Mouse (Mus musculus): ENCODE results near the gene Stx6. TPM values are rescaled to one million over a fixed set of nuclear protein-coding genes. Genes with fewer than 3 reads are reported as not detected.
A peak's percentile ranks its signal among the peaks of the same experiment; 100 is the strongest.

The Stx6 gene
- 26.0 TPM for polyA plus RNA-seq (2012; fragmentation: generic; extraction: Trizol)

GRCm38 (mm10) chr1:155158141-155158969 lies at the start of gene Stx6:
Gene Stx6, plus strand, starts transcription at chr1:155158715.
- Histone ChIP-seq H3K27me3 (ENCODE audit: control insufficient read depth, insufficient read depth, insufficient read length) (no peaks in the 10 kb centered on the region), H3K4me3 (peak within 1 kb of the TSS; percentile 29), H3K36me3 (ENCODE audit: control insufficient read depth, insufficient read depth) (no peaks in the 10 kb centered on the region), H3ac (ENCODE audit: control insufficient read depth, insufficient read length) (peak within 1 kb of the TSS; percentile 45), H3K4me2 (ENCODE audit: low read depth) (peak within 1 kb of the TSS; percentile 84), H3K79me2 (ENCODE audit: control insufficient read depth, insufficient read depth) (peaks cover 20% of the 10 kb centered on the region)
- TF ChIP-seq USF1 (IDR thresholded peaks at IDR 0.05; ENCODE audit: low read depth): peak; percentile 99
- TF ChIP-seq CEBPB (IDR thresholded peaks at IDR 0.05; ENCODE audit: insufficient read depth, poor library complexity, severe bottlenecking): no peak
- TF ChIP-seq MYOD1 (IDR thresholded peaks at IDR 0.05; ENCODE audit: control insufficient read depth in 1 of 3, insufficient read length in 2 of 3, low read depth in 2 of 3): no peak
- no peak for TF ChIP-seq REST (IDR thresholded peaks at IDR 0.05; ENCODE audit: insufficient read depth, insufficient read length)
- peak in 1 of 3 experiments; percentile 1 for TF ChIP-seq MYOG (IDR thresholded peaks at IDR 0.05; ENCODE audit: control insufficient read depth in 1 of 3, insufficient read depth in 1 of 3, insufficient read length in 2 of 3, low read depth in 2 of 3)
- peak; percentile 62 for TF ChIP-seq SRF (IDR thresholded peaks at IDR 0.05; ENCODE audit: control insufficient read depth, insufficient read length, low read depth)
- no peak for TF ChIP-seq E2F4 (IDR thresholded peaks at IDR 0.05; ENCODE audit: insufficient read depth)
- TF ChIP-seq POLR2A (IDR thresholded peaks at IDR 0.05; ENCODE audit: insufficient read length, low read depth): peak; percentile 88
- no peak for TF ChIP-seq TCF3 (IDR thresholded peaks at IDR 0.05; ENCODE audit: insufficient read length, low read depth)
- TF ChIP-seq POLR2AphosphoS2 (IDR thresholded peaks at IDR 0.05; ENCODE audit: insufficient read length, low read depth): peak; percentile 65
- TF ChIP-seq TCF12 (IDR thresholded peaks at IDR 0.05; ENCODE audit: insufficient read depth, poor library complexity, severe bottlenecking): no peak
- TF ChIP-seq MAX (IDR thresholded peaks at IDR 0.05; ENCODE audit: low read depth): no peak

GRCm38 (mm10) chr1:155109387-155110350 lies 48.8 kb upstream of the Stx6 start:
- Histone ChIP-seq H3K79me2 (ENCODE audit: control insufficient read depth, insufficient read depth) (no peaks in the 10 kb centered on the region), H3K4me3 (peak overlapping the region; percentile 14), H3K27me3 (ENCODE audit: control insufficient read depth, insufficient read depth, insufficient read length) (no peaks in the 10 kb centered on the region), H3K36me3 (ENCODE audit: control insufficient read depth, insufficient read depth) (no peaks in the 10 kb centered on the region), H3K4me2 (ENCODE audit: low read depth) (peak overlapping the region; percentile 93), H3ac (ENCODE audit: control insufficient read depth, insufficient read length) (no peak overlapping the region)
- peak; percentile 93 for TF ChIP-seq SRF (IDR thresholded peaks at IDR 0.05; ENCODE audit: control insufficient read depth, insufficient read length, low read depth)
- peak in 2 of 3 experiments; percentile 50 to 76 for TF ChIP-seq MYOD1 (IDR thresholded peaks at IDR 0.05; ENCODE audit: control insufficient read depth in 1 of 3, insufficient read length in 2 of 3, low read depth in 2 of 3)
- TF ChIP-seq MAX (IDR thresholded peaks at IDR 0.05; ENCODE audit: low read depth): no peak
- peak in 2 of 3 experiments; percentile 71 to 74 for TF ChIP-seq MYOG (IDR thresholded peaks at IDR 0.05; ENCODE audit: control insufficient read depth in 1 of 3, insufficient read depth in 1 of 3, insufficient read length in 2 of 3, low read depth in 2 of 3)
- no peak for TF ChIP-seq POLR2AphosphoS2 (IDR thresholded peaks at IDR 0.05; ENCODE audit: insufficient read length, low read depth)

GRCm38 (mm10) chr1:155111491-155111890 lies 47.0 kb upstream of the Stx6 start:
- no peaks in the 10 kb centered on the region for H3K27me3 ChIP-seq (ENCODE audit: control insufficient read depth, insufficient read depth, insufficient read length)
- TF ChIP-seq TCF12 (IDR thresholded peaks at IDR 0.05; ENCODE audit: insufficient read depth, poor library complexity, severe bottlenecking): no peak
- TF ChIP-seq TCF3 (IDR thresholded peaks at IDR 0.05; ENCODE audit: insufficient read length, low read depth): no peak
- TF ChIP-seq USF1 (IDR thresholded peaks at IDR 0.05; ENCODE audit: low read depth): no peak
- no peak for TF ChIP-seq SRF (IDR thresholded peaks at IDR 0.05; ENCODE audit: control insufficient read depth, insufficient read length, low read depth)
- no peak overlapping the region for H3ac ChIP-seq (ENCODE audit: control insufficient read depth, insufficient read length)
- H3K79me2 ChIP-seq (ENCODE audit: control insufficient read depth, insufficient read depth): no peaks in the 10 kb centered on the region
- H3K4me2 ChIP-seq (ENCODE audit: low read depth): no peak overlapping the region
- no peaks in the 10 kb centered on the region for H3K36me3 ChIP-seq (ENCODE audit: control insufficient read depth, insufficient read depth)
- no peak overlapping the region for H3K4me3 ChIP-seq

- Histone ChIP-seq H3ac (ENCODE audit: control insufficient read depth, insufficient read length) (no peak overlapping the region), H3K4me2 (ENCODE audit: low read depth) (no peak overlapping the region), H3K36me3 (ENCODE audit: control insufficient read depth, insufficient read depth) (no peaks in the 10 kb centered on the region), H3K4me3 (no peak overlapping the region), H3K79me2 (ENCODE audit: control insufficient read depth, insufficient read depth) (no peaks in the 10 kb centered on the region), H3K27me3 (ENCODE audit: control insufficient read depth, insufficient read depth, insufficient read length) (no peaks in the 10 kb centered on the region)
- TF ChIP-seq MYOG (IDR thresholded peaks at IDR 0.05; ENCODE audit: control insufficient read depth in 1 of 3, insufficient read depth in 1 of 3, insufficient read length in 2 of 3, low read depth in 2 of 3): peak in 1 of 3 experiments; percentile 25
- TF ChIP-seq TCF3 (IDR thresholded peaks at IDR 0.05; ENCODE audit: insufficient read length, low read depth): no peak
- no peak for TF ChIP-seq USF1 (IDR thresholded peaks at IDR 0.05; ENCODE audit: low read depth)
- TF ChIP-seq MAX (IDR thresholded peaks at IDR 0.05; ENCODE audit: low read depth): no peak
- no peak for TF ChIP-seq MYOD1 (IDR thresholded peaks at IDR 0.05; ENCODE audit: control insufficient read depth in 1 of 3, insufficient read length in 2 of 3, low read depth in 2 of 3)
- no peak for TF ChIP-seq TCF12 (IDR thresholded peaks at IDR 0.05; ENCODE audit: insufficient read depth, poor library complexity, severe bottlenecking)
Observed at GRCm38 (mm10) chr1:155112118-155112517, 46.4 kb upstream of the Stx6 start.
